Mouse (Mus musculus): ENCODE results near the gene Nsl1. TPM values are rescaled to one million over a fixed set of nuclear protein-coding genes. Genes with fewer than 3 reads are reported as not detected.

Nsl1 gene
- polyA plus RNA-seq (2015; fragmentation: Nextera tagmentation; extraction: Ambion mirVana), result 1.3 and 2.3 TPM in 2 replicates

DNA sequence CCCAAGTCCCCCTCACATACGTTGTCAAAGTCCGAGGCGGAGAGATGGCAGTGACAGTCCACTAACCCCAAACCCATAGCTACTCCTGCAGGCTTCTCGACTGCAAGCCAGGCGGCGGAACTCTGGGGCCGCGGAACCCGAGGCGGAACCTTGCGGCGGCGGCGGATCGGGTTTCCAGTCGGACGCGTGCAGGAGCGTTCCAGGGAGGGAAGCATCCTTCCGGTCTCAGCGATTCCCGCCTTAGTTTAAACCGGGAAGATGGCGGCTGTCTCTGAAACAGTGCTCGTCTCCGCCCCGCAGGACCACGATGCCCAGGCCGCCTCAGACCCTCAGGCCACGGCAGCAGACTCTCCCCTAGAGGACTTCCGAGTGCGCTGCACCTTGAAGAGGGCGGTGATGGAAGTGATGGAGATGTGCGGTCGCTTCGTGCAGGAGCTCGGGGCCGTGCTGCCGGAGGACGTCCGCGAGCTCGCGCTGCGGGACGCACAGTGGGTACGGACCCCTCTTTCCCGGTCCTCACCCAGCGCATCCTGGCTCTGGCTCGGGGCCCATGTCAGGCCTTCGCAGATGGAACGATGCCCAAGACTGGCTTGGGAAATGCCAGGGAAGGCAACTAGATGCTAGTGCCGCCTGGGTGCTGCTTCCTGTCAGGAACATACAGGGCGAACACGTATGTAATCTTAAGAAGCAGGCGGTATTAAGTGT lies at the start of gene Nsl1, which contains the start of gene Tatdn3:
Nsl1 (plus strand) TSS at position 232 of the 705 bp plus-strand sequence.
Tatdn3 (minus strand) TSS at position 152 of the 705 bp plus-strand sequence.

DNA sequence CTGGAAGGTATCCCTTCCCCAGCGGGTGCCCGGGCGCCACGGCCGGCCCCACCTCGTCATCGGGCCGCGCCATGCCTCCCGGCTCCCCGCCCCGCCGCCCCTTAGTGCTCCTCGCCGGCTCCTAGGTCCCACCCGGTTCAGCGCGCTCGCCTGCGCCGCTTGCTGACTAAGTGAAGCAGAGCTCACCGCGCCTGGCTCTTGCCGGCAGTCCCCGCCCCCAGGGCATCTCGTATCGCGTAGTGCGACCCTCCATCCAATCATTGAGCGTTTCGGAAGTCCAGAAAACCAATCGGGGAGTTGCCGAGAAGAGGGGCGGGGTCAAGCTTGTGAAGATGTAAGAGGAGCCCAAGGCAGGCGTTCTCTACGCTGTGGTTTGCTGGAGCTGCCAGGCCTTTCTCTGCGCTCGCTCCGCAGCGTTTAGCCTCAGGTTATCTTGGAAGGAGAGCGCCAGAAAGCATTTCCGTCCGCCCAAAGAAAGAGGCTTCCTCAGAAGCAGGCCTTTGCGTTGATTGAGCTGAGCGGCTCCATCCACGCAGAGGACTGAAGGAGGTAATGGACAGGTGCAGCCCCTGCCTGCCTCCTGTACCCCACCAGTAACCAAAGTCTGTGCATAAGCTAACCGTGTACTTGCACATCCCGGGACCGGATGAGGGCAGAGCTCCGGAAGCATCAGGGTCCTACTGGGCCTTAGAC lies 36.6 kb upstream of the Nsl1 start, which contains the start of gene Flvcr1:
Flvcr1 (minus strand) TSS at position 138 of the 693 bp plus-strand sequence.

DNA sequence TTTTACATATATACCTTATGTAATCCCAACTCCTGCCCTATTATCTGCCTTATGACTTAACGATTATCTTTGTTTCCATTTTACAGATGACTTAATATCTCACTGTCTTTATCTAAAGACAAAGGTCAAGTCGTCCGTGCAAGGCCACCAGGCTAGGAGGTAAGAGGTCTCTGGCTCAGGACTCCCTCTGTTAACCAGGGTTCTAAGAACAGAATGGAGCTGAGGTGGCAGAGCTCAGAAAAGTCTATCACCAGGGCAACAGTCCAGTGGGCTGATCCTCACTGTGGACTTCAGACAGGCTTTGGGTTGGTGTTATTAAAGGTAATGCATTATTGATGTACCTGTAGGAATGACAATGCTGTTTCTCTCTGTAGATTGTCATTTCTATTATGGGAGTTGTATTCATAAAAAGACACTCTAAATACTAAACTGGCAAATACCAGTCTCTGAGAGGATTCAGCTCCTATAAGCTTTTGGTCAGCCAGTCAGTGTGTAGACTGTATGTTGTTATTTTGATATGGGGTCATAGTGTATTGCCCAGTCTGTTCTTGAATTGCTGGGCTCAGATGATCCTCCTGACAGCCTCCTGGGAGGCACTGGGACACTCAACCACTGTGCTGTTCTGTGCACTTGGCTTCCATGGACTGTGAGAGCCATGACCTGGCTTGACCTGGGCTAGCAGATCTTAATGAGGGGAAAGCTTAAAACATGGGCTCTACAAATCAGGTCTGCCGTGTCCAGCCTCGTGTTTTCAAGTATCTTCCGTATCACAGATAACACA lies 26.1 kb upstream of the Nsl1 start, which contains the start of gene Spata45:
Spata45 (plus strand) TSS at position 86 of the 781 bp plus-strand sequence.

DNA sequence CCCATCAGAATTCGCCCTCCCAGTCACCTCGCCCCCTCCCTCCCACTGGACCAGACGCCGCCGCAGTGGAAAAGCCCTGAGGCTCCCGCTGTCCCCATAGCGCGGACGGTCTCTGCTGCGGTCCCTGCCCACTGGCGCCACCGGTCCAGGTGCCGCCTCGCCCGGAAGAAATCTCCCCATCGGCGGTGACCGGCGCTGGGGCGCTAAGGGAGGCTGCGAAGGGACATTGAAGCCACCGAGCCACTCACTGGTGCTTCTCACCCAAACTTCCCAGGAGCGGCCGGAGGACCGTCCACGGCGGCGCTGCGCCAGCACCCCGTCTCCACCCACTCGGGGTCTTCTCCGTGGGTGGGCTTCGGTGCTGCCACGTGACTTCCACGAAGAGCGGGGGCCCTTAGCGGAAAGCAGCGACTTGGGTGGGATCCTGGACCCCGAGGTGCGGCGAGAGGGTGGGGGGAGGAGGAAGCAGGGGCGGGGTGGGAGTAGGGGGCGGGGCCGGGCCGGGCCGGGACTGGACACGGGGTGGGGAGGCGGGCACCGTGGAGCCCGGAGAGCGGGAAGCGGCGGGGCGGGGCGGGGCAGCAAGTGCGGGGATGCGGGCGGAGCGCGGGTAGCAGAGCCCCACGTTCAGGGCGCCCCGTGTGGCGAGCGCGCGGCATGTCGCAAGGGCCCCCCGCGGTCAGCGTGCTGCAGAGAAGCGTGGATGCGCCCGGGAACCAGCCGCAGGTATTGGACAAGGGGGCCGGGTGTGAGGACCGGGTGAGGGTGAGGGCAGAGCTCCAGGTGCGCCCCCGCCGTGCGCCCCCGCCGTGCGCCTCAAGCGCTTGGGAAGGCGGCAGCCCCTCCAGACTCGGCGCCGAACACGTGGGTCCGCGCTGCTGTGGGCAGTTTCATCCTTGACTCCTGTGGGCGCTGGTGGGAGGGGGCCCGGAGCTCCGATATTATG lies 35.3 kb downstream of the Nsl1 start, which contains the start of gene Batf3:
Batf3 (plus strand) TSS at position 46 of the 946 bp plus-strand sequence.

Other genes starting within 250 kb of the Nsl1 start
- gene Rps6kc1, start 151.2 kb upstream of the Nsl1 start, polyA plus RNA-seq (2015; fragmentation: Nextera tagmentation; extraction: Ambion mirVana), result 17.2 and 21.2 TPM in 2 replicates
- 35.8 and 36.3 TPM in 2 replicates for gene Angel2, start 137.9 kb upstream of the Nsl1 start, polyA plus RNA-seq (2015; fragmentation: Nextera tagmentation; extraction: Ambion mirVana)
- gene Vash2, start 83.7 kb upstream of the Nsl1 start, polyA plus RNA-seq (2015; fragmentation: Nextera tagmentation; extraction: Ambion mirVana), result 37.8 and 41.8 TPM in 2 replicates
- gene Flvcr1, start 36.9 kb upstream of the Nsl1 start, polyA plus RNA-seq (2015; fragmentation: Nextera tagmentation; extraction: Ambion mirVana), result 9.5 and 9.7 TPM in 2 replicates
- gene Spata45, start 26.4 kb upstream of the Nsl1 start, polyA plus RNA-seq (2015; fragmentation: Nextera tagmentation; extraction: Ambion mirVana), result not detected in 2 replicates
- gene Tatdn3, start 80 bp upstream of the Nsl1 start, polyA plus RNA-seq (2015; fragmentation: Nextera tagmentation; extraction: Ambion mirVana), result 17.6 and 19.2 TPM in 2 replicates
- gene Batf3, start 34.8 kb downstream of the Nsl1 start, polyA plus RNA-seq (2015; fragmentation: Nextera tagmentation; extraction: Ambion mirVana), result 9.0 and 9.2 TPM in 2 replicates
- gene Fam71a, start 101.8 kb downstream of the Nsl1 start, polyA plus RNA-seq (2015; fragmentation: Nextera tagmentation; extraction: Ambion mirVana), result not detected in 2 replicates
- 1.3 and 2.1 TPM in 2 replicates for gene Atf3, start 155.0 kb downstream of the Nsl1 start, polyA plus RNA-seq (2015; fragmentation: Nextera tagmentation; extraction: Ambion mirVana)

Data from neural tube, postnatal 0 days (tissue).